Mouse (Mus musculus) ES-E14 (cell line): Measurements from ENCODE around the gene Papolb.

Source experiments
- CHD2 ChIP-seq: IDR thresholded peaks from 2 replicates; pipeline ENCODE4 v1.6.1; 2014; ENCODE audit warnings: mild to moderate bottlenecking, low read depth, low read length, inconsistent platforms
- HCFC1 ChIP-seq: IDR thresholded peaks from 2 replicates; pipeline ENCODE4 v1.6.1; 2012; ENCODE audit warnings: low read length, inconsistent platforms, borderline replicate concordance; ENCODE audit not compliant: insufficient read depth
- MAFK ChIP-seq: IDR thresholded peaks from 2 replicates; pipeline ENCODE4 v1.6.1; 2014; ENCODE audit warnings: mild to moderate bottlenecking, low read depth, low read length, inconsistent platforms; ENCODE audit not compliant: insufficient read depth
- ZNF384 ChIP-seq: IDR thresholded peaks from 2 replicates; pipeline ENCODE4 v1.6.1; 2012; ENCODE audit warnings: low read depth, low read length, inconsistent platforms

DNA sequence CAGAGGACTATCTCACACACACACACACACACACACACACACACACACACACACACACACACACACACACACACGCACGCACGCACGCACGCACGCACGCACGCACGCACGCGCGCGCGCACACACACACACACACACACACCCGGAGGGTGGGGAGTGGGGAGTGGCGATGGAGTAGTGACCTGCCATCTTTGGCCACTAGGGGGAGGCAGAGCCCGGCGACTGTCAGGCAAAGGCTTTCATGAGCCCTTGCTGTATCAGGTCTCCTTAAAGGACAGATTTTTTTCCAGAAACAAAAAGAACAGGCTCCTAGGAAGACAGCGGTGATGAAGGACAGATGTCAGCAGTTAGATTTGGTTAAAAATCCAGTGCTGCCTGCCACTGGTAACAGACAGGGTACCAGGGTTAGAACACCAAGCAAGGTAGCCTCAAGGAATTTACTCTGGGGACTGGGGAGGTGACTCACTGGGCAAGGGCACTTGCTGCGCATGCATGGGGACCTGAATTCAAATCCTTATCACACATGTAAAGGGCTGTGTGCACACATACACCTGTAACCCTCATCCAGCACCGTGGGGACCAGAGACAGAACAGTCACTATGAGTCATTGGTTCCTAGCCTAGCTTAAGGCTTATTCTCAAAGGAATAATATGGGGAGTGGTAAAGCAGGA is 27.7 kb upstream of the Papolb start:
- TF ChIP-seq CHD2 (no peak), HCFC1 (no peak), MAFK (no peak), ZNF384 (no peak)
